Mouse (Mus musculus) MEL (cell line): ENCODE data around the gene Olfr718-ps1.

ENCODE experiments used
- CHD2 ChIP-seq: IDR thresholded peaks from 2 replicates; pipeline ENCODE4 v1.6.1; 2011; ENCODE audit warnings: low read length, improper control_type of control experiment
- CTCF ChIP-seq, 3 experiments: IDR thresholded peaks in 2 of 3; conservative IDR thresholded peaks in 1 of 3; 2 replicates each; pipeline ENCODE4 v1.5.1; 2011 to 2012; ENCODE audit warnings: low read length in 3 of 3, low read depth in 2 of 3, mild to moderate bottlenecking in 2 of 3, improper control_type of control experiment in 1 of 3, inconsistent platforms in 1 of 3, mixed read lengths in 1 of 3, moderate library complexity in 1 of 3; ENCODE audit not compliant: control insufficient read depth in 1 of 3, insufficient read depth in 1 of 3, poor library complexity in 1 of 3, severe bottlenecking in 1 of 3
- E2F4 ChIP-seq: IDR thresholded peaks from 2 replicates; pipeline ENCODE4 v1.6.1; 2011; ENCODE audit warnings: low read depth, low read length, improper control_type of control experiment, borderline replicate concordance
- ELF1 ChIP-seq: IDR thresholded peaks from 2 replicates; pipeline ENCODE4 v1.6.1; 2014; ENCODE audit warnings: low read depth, mild to moderate bottlenecking, inconsistent platforms, low read length, improper control_type of control experiment, moderate library complexity
- GATA1 ChIP-seq: IDR thresholded peaks from 2 replicates; pipeline ENCODE4 v1.6.1; 2011; ENCODE audit warnings: low read depth, low read length, improper control_type of control experiment
- NRF1 ChIP-seq: IDR thresholded peaks from 2 replicates; pipeline ENCODE4 v1.6.1; 2014; ENCODE audit warnings: low read depth, mild to moderate bottlenecking, inconsistent platforms, low read length, improper control_type of control experiment, moderate library complexity; ENCODE audit not compliant: poor library complexity, insufficient read depth, severe bottlenecking
- TAL1 ChIP-seq: IDR thresholded peaks from 2 replicates; pipeline ENCODE4 v1.6.1; 2012; ENCODE audit warnings: mild to moderate bottlenecking, inconsistent platforms, low read length, moderate library complexity, mixed read lengths
- TCF12 ChIP-seq: IDR thresholded peaks from 2 replicates; pipeline ENCODE4 v1.6.1; 2014; ENCODE audit warnings: low read depth, mild to moderate bottlenecking, inconsistent platforms, low read length, improper control_type of control experiment, moderate library complexity
- USF1 ChIP-seq: IDR thresholded peaks from 2 replicates; pipeline ENCODE4 v1.6.1; 2014; ENCODE audit warnings: low read depth, mild to moderate bottlenecking, inconsistent platforms, low read length, improper control_type of control experiment, moderate library complexity
- ZC3H11A ChIP-seq: IDR thresholded peaks from 2 replicates; pipeline ENCODE4 v1.6.1; 2012; ENCODE audit warnings: low read depth, mild to moderate bottlenecking, inconsistent platforms, low read length, improper control_type of control experiment

DNA sequence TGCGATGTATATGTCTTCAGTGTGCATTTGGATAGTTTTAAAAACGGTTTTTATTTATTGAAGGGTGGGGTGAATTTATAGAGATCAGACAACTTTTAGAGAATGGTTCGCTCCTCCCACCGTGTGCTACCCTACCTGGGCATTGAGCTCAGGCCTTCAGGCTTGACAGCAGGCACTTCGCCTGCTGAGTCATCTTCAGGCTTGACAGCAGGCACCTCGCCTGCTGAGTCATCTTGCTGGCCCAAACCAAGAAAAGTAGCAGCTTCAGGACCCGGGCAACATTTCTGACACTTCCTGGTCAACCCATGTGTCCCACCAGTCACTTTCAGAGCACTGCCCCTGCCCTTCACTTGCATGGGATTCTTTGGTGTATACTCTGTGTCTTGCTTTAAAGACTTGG, 12.3 kb downstream of the Olfr718-ps1 start:
- TF ChIP-seq ZC3H11A (no peak), NRF1 (no peak), USF1 (no peak), ELF1 (no peak), E2F4 (no peak), CTCF (IDR thresholded peaks at IDR 0.05 in 2 of 3, conservative IDR thresholded peaks at IDR 0.05 in 1 of 3; ENCODE audit: control insufficient read depth in 1 of 3, insufficient read depth in 1 of 3, low read depth in 2 of 3, low read length in 3 of 3, poor library complexity in 1 of 3, severe bottlenecking in 1 of 3) (no peak), CHD2 (no peak), TAL1 (no peak), TCF12 (no peak), GATA1 (no peak)
